Mouse (Mus musculus): ENCODE results near the gene Gipr.

The Gipr gene

GRCm38 (mm10) chr7:19148180-19148874, 17.6 kb downstream of the Gipr start:
- no peak for DNase-seq (ENCODE audit: low spot score)

GRCm38 (mm10) chr7:19147497-19148045, 18.4 kb downstream of the Gipr start:
- no peak for DNase-seq (ENCODE audit: low spot score)

GRCm38 (mm10) chr7:19146793-19147192, 19.1 kb downstream of the Gipr start:
- no peak for DNase-seq (ENCODE audit: low spot score)

- DNase-seq (ENCODE audit: low spot score), result no peak
Measured at GRCm38 (mm10) chr7:19137380-19137779, 28.5 kb downstream of the Gipr start.

GRCm38 (mm10) chr7:19136673-19137334, 29.1 kb downstream of the Gipr start:
- no peak for DNase-seq (ENCODE audit: low spot score)

GRCm38 (mm10) chr7:19136168-19136567, 29.8 kb downstream of the Gipr start:
- no peak for DNase-seq (ENCODE audit: low spot score)

- peak; percentile 86 for DNase-seq (ENCODE audit: low spot score)
Measured at GRCm38 (mm10) chr7:19131324-19131848, 34.5 kb downstream of the Gipr start.

GRCm38 (mm10) chr7:19130657-19131056, 35.3 kb downstream of the Gipr start:
- no peak for DNase-seq (ENCODE audit: low spot score)

GRCm38 (mm10) chr7:19129396-19129795, 36.5 kb downstream of the Gipr start:
- no peak for DNase-seq (ENCODE audit: low spot score)

GRCm38 (mm10) chr7:19127744-19128143, 38.2 kb downstream of the Gipr start:
- DNase-seq (ENCODE audit: low spot score), result no peak

- DNase-seq (ENCODE audit: low spot score), result no peak
Measured at GRCm38 (mm10) chr7:19124713-19125112, 41.2 kb downstream of the Gipr start.

GRCm38 (mm10) chr7:19121686-19122085, 44.2 kb downstream of the Gipr start:
- no peak for DNase-seq (ENCODE audit: low spot score)

GRCm38 (mm10) chr7:19119631-19120429, 46.1 kb downstream of the Gipr start, which contains the start of gene Fbxo46:
Gene Fbxo46 (plus strand): TSS chr7:19119859.
- DNase-seq (ENCODE audit: low spot score), result peak; percentile 96

- no peak for DNase-seq (ENCODE audit: low spot score)
Measured at GRCm38 (mm10) chr7:19119083-19119482, 46.8 kb downstream of the Gipr start.

- no peak for DNase-seq (ENCODE audit: low spot score)
Measured at GRCm38 (mm10) chr7:19118028-19118771, 47.7 kb downstream of the Gipr start, which contains the start of gene Gm4969. Gene Gm4969 (minus strand): TSS chr7:19118368.

GRCm38 (mm10) chr7:19109565-19109964, 56.4 kb downstream of the Gipr start:
- DNase-seq (ENCODE audit: low spot score), result no peak

- no peak for DNase-seq (ENCODE audit: low spot score)
Measured at GRCm38 (mm10) chr7:19107436-19107835, 58.5 kb downstream of the Gipr start.
